Mouse (Mus musculus) liver, adult 2 months (tissue): ENCODE measurements around the gene Asf1b.

ENCODE experiments used
- CTCF ChIP-seq: fragments of 200-500 bp; IDR thresholded peaks from 2 replicates; pipeline ENCODE4 v1.5.1; 2011; ENCODE audit warnings: low read depth, low read length, control low read depth
- POLR2A ChIP-seq: fragments of 200-500 bp; IDR thresholded peaks from 2 replicates; pipeline ENCODE4 v1.6.1; 2011; ENCODE audit warnings: low read length, control low read depth; ENCODE audit not compliant: insufficient read depth; ENCODE audit errors: extremely low read depth

GRCm38 (mm10) chr8:83938330-83938729 lies 17.0 kb upstream of the Asf1b start:
- no peak for TF ChIP-seq CTCF
- TF ChIP-seq POLR2A = no peak
